10 mouse cellular contexts compared by ENCODE assay signal in the genomic region with DNA sequence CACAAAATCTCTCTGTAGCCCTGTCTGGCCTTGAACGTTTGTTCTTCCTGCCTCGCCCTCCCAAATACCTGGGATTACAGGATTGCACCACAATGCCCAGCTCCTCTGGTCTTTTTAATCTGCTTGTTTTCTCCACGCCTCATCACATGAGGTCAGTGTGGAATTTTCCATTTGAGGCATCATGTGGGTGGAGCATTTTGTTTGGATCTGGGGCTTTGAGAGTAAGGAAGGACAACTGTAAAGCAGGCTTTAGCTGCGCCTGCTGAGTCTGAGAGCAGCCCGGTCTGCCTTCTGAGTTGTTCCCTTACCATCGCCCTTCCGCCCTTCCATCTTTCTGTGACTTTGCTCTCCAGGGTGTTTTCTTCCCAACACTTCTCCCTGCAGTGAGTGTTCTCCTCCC. TPM values are rescaled to one million over a fixed set of nuclear protein-coding genes. Genes with fewer than 3 reads are reported as not detected.
DNase-seq lines count a peak whose midpoint lies in the region.
"Had no signal": no experiment of that assay in that cellular context is flagged by ENCODE, and none has a peak within 500 bp of the region (broad histone marks: within the 10 kb centered on the region; RNA-seq: fewer than 3 reads in every experiment).

No protein-coding gene starts in this region.

- intact Hi-C loops in heart, postnatal 25 days (cut with DNase I), result no loop called here

- DNase-seq in cerebellum, adult 9-10 months, result peak; percentile 5
- no peak for DNase-seq in cerebellum, adult 9-11 months
- DNase-seq in ovary, postnatal 14 days (ENCODE audit: low spot score), result peak; percentile 10
- no peak for DNase-seq in ovary, postnatal 10 days (ENCODE audit: low spot score)
- peak; percentile 26 for DNase-seq in heart, postnatal 25 days (ENCODE audit: low spot score)
- DNase-seq in skeletal muscle tissue, adult 2 months (ENCODE audit: low read depth, low spot score), result peak; percentile 66
- DNase-seq in spleen, adult 18-20 months, result no peak
- DNase-seq in frontal cortex, postnatal 10 days (ENCODE audit: low spot score in 2 of 2), result no peak
- DNase-seq: cerebellum, adult 11-12 months; midbrain, embryonic 14.5 days had no signal

RNA-seq across cellular contexts. Expression of a gene that starts 13.6 kb away (rescaled TPM):
- total RNA-seq in heart, postnatal 25 days (2021), result 10 to 100 TPM; 11.0 to 12.5 TPM

Comparison
In these comparisons a context has a peak if more than half of its experiments do, and no peak if none do; other contexts are left out.
1. DNase-seq: peak in cerebellum, adult 9-10 months (single experiment), ovary, postnatal 14 days (single experiment), heart, postnatal 25 days (single experiment) and skeletal muscle tissue, adult 2 months (single experiment); none in cerebellum, adult 9-11 months (single experiment), ovary, postnatal 10 days (single experiment), spleen, adult 18-20 months (0 of 2) and frontal cortex, postnatal 10 days (0 of 2).